Mouse (Mus musculus) ES-E14 (cell line): ENCODE data around the gene Tepp. TPM values are rescaled to one million over a fixed set of nuclear protein-coding genes. Genes with fewer than 3 reads are reported as not detected.

ENCODE experiments used
- DNase-seq: peaks from one replicate; pipeline ENCODE4 v3.0.0-alpha.2; 2013; ENCODE audit warnings: low read depth, low spot score
- H3K27ac ChIP-seq: 2 replicates; pipeline ENCODE4 v1.5.1; 2012; ENCODE audit warnings: low read depth, mild to moderate bottlenecking, low read length, moderate library complexity, mixed read lengths; ENCODE audit not compliant: poor library complexity, insufficient read depth, severe bottlenecking
- H3K36me3 ChIP-seq: 2 replicates; pipeline ENCODE4 v1.6.1; 2012; ENCODE audit warnings: mild to moderate bottlenecking, low read length, moderate library complexity, mixed read lengths; ENCODE audit not compliant: control insufficient read depth, poor library complexity, insufficient read depth, severe bottlenecking
- H3K4me1 ChIP-seq, 2 experiments: fragments of 150-350 bp in 1 of 2; sonication (generic) in 1 of 2; 2 replicates each; pipeline ENCODE4 v1.6.1; 2012; ENCODE audit warnings: low read length in 2 of 2, mild to moderate bottlenecking in 1 of 2, mixed read lengths in 1 of 2; ENCODE audit not compliant: control insufficient read depth in 2 of 2, insufficient read depth in 2 of 2, poor library complexity in 1 of 2
- H3K4me3 ChIP-seq, 2 experiments: fragments of 150-350 bp in 1 of 2; sonication (generic) in 1 of 2; 2 replicates each; pipeline ENCODE4 v1.5.1; 2012; ENCODE audit warnings: low read length in 2 of 2, low read depth in 1 of 2, mild to moderate bottlenecking in 1 of 2, mixed read lengths in 1 of 2; ENCODE audit not compliant: insufficient read depth in 1 of 2, poor library complexity in 1 of 2, severe bottlenecking in 1 of 2
- H3K9ac ChIP-seq: 2 replicates; pipeline ENCODE4 v1.6.1; 2012; ENCODE audit warnings: low read depth, mild to moderate bottlenecking, low read length, mixed read lengths; ENCODE audit not compliant: poor library complexity, insufficient read depth, severe bottlenecking
- H3K9me3 ChIP-seq: fragments of 150-350 bp; sonication (generic); 2 replicates; pipeline ENCODE4 v1.6.1; 2012; ENCODE audit warnings: low read depth, mild to moderate bottlenecking, low read length; ENCODE audit not compliant: control insufficient read depth, insufficient read depth
- CHD2 ChIP-seq: IDR thresholded peaks from 2 replicates; pipeline ENCODE4 v1.6.1; 2014; ENCODE audit warnings: mild to moderate bottlenecking, low read depth, low read length, inconsistent platforms
- HCFC1 ChIP-seq: IDR thresholded peaks from 2 replicates; pipeline ENCODE4 v1.6.1; 2012; ENCODE audit warnings: low read length, inconsistent platforms, borderline replicate concordance; ENCODE audit not compliant: insufficient read depth
- MAFK ChIP-seq: IDR thresholded peaks from 2 replicates; pipeline ENCODE4 v1.6.1; 2014; ENCODE audit warnings: mild to moderate bottlenecking, low read depth, low read length, inconsistent platforms; ENCODE audit not compliant: insufficient read depth
- ZC3H11A ChIP-seq: IDR thresholded peaks from 2 replicates; pipeline ENCODE4 v1.6.1; 2012; ENCODE audit warnings: low read depth, mild to moderate bottlenecking, inconsistent platforms, low read length, borderline replicate concordance
- ZNF384 ChIP-seq: IDR thresholded peaks from 2 replicates; pipeline ENCODE4 v1.6.1; 2012; ENCODE audit warnings: low read depth, low read length, inconsistent platforms
- in situ Hi-C, 2 experiments: fragments of 600-800 bp; cut with MboI; formaldehyde crosslinking; loops; one replicate each; pipeline ENCODE4 v1.15.1; 2025; ENCODE audit warnings: low sequenced_read_pairs in 2 of 2, inconsistent platforms in 1 of 2; ENCODE audit not compliant: unreplicated experiment in 2 of 2
- total RNA-seq: library from RNA; depleted of rRNA; stranded (reverse); fragments of 300-350 nt; gene quantifications from 2 replicates; pipeline ENCODE4 v1.2.3, GENCODE M21; 2012

The Tepp gene
- total RNA-seq, 1 experiment: 0.45 TPM

GRCm38 (mm10) chr8:95354606-95355005, 44.2 kb downstream of the Tepp start:
- no peak for DNase-seq
- in situ Hi-C loops: no loop called here

GRCm38 (mm10) chr8:95358550-95359411, 48.4 kb downstream of the Tepp start:
- Histone ChIP-seq H3K36me3 (no peaks in the 10 kb centered on the region), H3K9ac (no peak overlapping the region), H3K4me3 (no peak overlapping the region), H3K4me1 (peaks cover 0 to 7% of the 10 kb centered on the region in 2 experiments; a peak in 3 of 4 replicates), H3K9me3 (no peaks in the 10 kb centered on the region), H3K27ac (no peak overlapping the region)
- DNase-seq: no peak
- TF ChIP-seq HCFC1 (no peak), ZC3H11A (no peak), ZNF384 (no peak), MAFK (no peak), CHD2 (no peak)
- in situ Hi-C loops: no loop called here

More at GRCm38 (mm10) chr8:95354606-95355005, 44.2 kb downstream of the Tepp start:
- no peak for TF ChIP-seq MAFK
- no peak for TF ChIP-seq ZC3H11A
- no peak for TF ChIP-seq CHD2
- no peak for TF ChIP-seq HCFC1
- TF ChIP-seq ZNF384: no peak
- no peaks in the 10 kb centered on the region for H3K9me3 ChIP-seq
- no peak overlapping the region for H3K4me3 ChIP-seq
- no peak overlapping the region for H3K9ac ChIP-seq
- H3K36me3 ChIP-seq: no peaks in the 10 kb centered on the region
- H3K27ac ChIP-seq: no peak overlapping the region
- peaks cover 0 to 7% of the 10 kb centered on the region in 2 experiments for H3K4me1 ChIP-seq

- Histone ChIP-seq H3K36me3 (no peaks in the 10 kb centered on the region), H3K27ac (no peak overlapping the region), H3K4me3 (no peak overlapping the region), H3K9ac (no peak overlapping the region), H3K4me1 (peaks cover 0 to 7% of the 10 kb centered on the region in 2 experiments; a peak in 3 of 4 replicates), H3K9me3 (no peaks in the 10 kb centered on the region)
- no peak for DNase-seq
- in situ Hi-C loops: no loop called here
- TF ChIP-seq ZC3H11A (no peak), HCFC1 (no peak), ZNF384 (no peak), CHD2 (no peak), MAFK (no peak)
Measured at GRCm38 (mm10) chr8:95360181-95361015, 50.0 kb downstream of the Tepp start.

GRCm38 (mm10) chr8:95361016-95361341, 50.6 kb downstream of the Tepp start:
- Histone ChIP-seq H3K4me3 (no peak overlapping the region), H3K36me3 (no peaks in the 10 kb centered on the region)

More at GRCm38 (mm10) chr8:95361016-95361341, 50.6 kb downstream of the Tepp start:
- no peak for TF ChIP-seq ZNF384
- no peak for TF ChIP-seq HCFC1
- TF ChIP-seq ZC3H11A: no peak
- TF ChIP-seq MAFK: no peak
- no peak for TF ChIP-seq CHD2
- H3K9me3 ChIP-seq: no peaks in the 10 kb centered on the region
- in situ Hi-C loops: no loop called here
- no peak overlapping the region for H3K9ac ChIP-seq
- DNase-seq: no peak
- peaks cover 0 to 7% of the 10 kb centered on the region in 2 experiments; a peak in 3 of 4 replicates for H3K4me1 ChIP-seq
- no peak overlapping the region for H3K27ac ChIP-seq
